Mouse (Mus musculus) forebrain, embryonic 14.5 days (tissue): Measurements from ENCODE around the gene Tpp1. TPM values are rescaled to one million over a fixed set of nuclear protein-coding genes. Genes with fewer than 3 reads are reported as not detected.

ENCODE experiments used
- ATAC-seq: fragments of 200-750 bp; cut with Nextera tagmentation; 2 replicates; pipeline ENCODE4 v1.8.0; 2017; ENCODE audit warnings: mild to moderate bottlenecking, moderate library complexity
- DNase-seq: peaks from one replicate; pipeline ENCODE4 v3.0.0-alpha.2; 2015; ENCODE audit warnings: low spot score
- H3K27ac ChIP-seq: fragments of 300-500 bp; sonication (generic); 2 replicates; pipeline ENCODE4 v1.5.1; 2014; ENCODE audit warnings: low read depth, mild to moderate bottlenecking, control low read depth, low read length, moderate library complexity
- H3K27me3 ChIP-seq: fragments of 300-500 bp; sonication (generic); replicated peaks from 2 replicates; pipeline ENCODE4 v1.6.1; 2014; ENCODE audit warnings: low read length, control low read depth, mixed read lengths; ENCODE audit not compliant: control insufficient read depth, insufficient read depth
- H3K36me3 ChIP-seq: fragments of 300-500 bp; sonication (generic); 2 replicates; pipeline ENCODE4 v1.6.1; 2014; ENCODE audit warnings: low read length, control low read depth; ENCODE audit not compliant: control insufficient read depth, insufficient read depth
- H3K4me1 ChIP-seq: fragments of 300-500 bp; sonication (generic); 2 replicates; pipeline ENCODE4 v1.6.1; 2014; ENCODE audit warnings: antibody characterized with exemption, low read length, control low read depth; ENCODE audit not compliant: control insufficient read depth, insufficient read depth
- H3K4me2 ChIP-seq: fragments of 300-500 bp; sonication (generic); 2 replicates; pipeline ENCODE4 v1.6.1; 2014; ENCODE audit warnings: mild to moderate bottlenecking, control low read depth, low read length
- H3K4me3 ChIP-seq: fragments of 300-500 bp; sonication (generic); 2 replicates; pipeline ENCODE4 v1.5.1; 2014; ENCODE audit warnings: low read depth, low read length, control low read depth
- H3K9ac ChIP-seq: fragments of 300-500 bp; sonication (generic); 2 replicates; pipeline ENCODE4 v1.6.1; 2014; ENCODE audit warnings: mild to moderate bottlenecking, low read length, control low read depth, moderate library complexity
- H3K9me3 ChIP-seq: fragments of 300-500 bp; sonication (generic); replicated peaks from 2 replicates; pipeline ENCODE4 v1.6.1; 2016; ENCODE audit warnings: low read length, control low read depth, mixed read lengths; ENCODE audit not compliant: control insufficient read depth
- WGBS: fragments of 180-500 bp; shearing (Covaris S2); extraction: QIAGEN DNeasy Blood & Tissue Kit; methylation state at CpG from one replicate; pipeline ENCODE4 v1.1.7; 2014; 5-methylcytosine and 5-hydroxymethylcytosine counted together
- polyA plus RNA-seq: library from polyadenylated mRNA; unstranded; fragments of >200 nt; fragmentation: Nextera tagmentation; extraction: Ambion mirVana; gene quantifications from 2 replicates; pipeline ENCODE4 v1.2.1, GENCODE M21; 2014

Gene Tpp1
- polyA plus RNA-seq, 1 experiment from 2014 or later, result 44.3 TPM

DNA sequence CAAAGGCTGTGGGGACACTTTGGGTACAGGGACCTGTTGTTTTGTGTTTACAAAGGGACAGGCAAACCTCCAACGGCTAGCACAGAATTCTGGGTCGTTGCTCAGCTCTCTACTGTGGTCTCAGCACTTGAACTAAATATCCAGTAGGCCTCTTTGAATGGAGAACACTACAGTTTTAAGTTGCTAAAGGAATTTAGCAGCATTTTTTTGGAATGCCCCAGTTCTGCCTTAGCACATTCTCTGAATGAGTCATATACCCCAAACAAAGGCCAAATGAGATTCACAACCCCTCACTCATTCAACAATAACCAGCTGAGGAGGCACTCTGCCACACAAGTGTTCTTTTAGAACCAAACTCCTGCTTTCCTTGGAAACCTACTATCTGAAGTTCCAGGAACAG is 30.1 kb downstream of the Tpp1 start:
- no peaks in the 10 kb centered on the region for H3K27me3 ChIP-seq
- no peak overlapping the region for H3K27ac ChIP-seq
- ATAC-seq (no peak), DNase-seq (no peak)
- H3K36me3 ChIP-seq, result no peaks in the 10 kb centered on the region
- no peak overlapping the region for H3K4me2 ChIP-seq
- H3K4me1 ChIP-seq, result no peaks in the 10 kb centered on the region
- H3K9me3 ChIP-seq, result no peaks in the 10 kb centered on the region
- 63% methylated on average over 2 of the region's 2 CpGs for WGBS
- no peak overlapping the region for H3K4me3 ChIP-seq
- no peak overlapping the region for H3K9ac ChIP-seq

DNA sequence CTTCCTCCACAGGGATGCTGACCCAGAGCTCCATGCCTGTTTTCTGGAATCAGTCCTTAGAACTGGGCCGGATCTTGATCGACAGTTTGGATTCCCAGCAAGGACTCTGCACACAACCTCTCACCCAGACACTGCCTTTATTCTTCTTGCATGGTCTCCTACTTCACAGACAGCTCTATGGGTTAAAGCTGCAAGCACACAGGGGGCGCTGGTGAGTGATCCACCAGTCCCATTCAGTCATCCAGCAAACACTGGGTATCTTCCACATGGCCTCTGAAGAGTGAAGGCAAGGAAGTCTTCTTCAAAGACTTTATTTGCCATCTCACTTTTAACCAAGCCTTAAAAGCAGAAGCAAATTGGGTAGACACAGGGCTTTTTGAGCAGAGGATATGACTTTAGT is 36.7 kb downstream of the Tpp1 start:
- no peak overlapping the region for H3K27ac ChIP-seq
- 64% methylated on average over 3 of the region's 3 CpGs for WGBS
- ATAC-seq (no peak), DNase-seq (no peak)
- no peaks in the 10 kb centered on the region for H3K27me3 ChIP-seq
- no peak overlapping the region for H3K4me3 ChIP-seq
- no peaks in the 10 kb centered on the region for H3K36me3 ChIP-seq
- no peaks in the 10 kb centered on the region for H3K9me3 ChIP-seq
- H3K4me1 ChIP-seq, result no peaks in the 10 kb centered on the region
- no peak overlapping the region for H3K9ac ChIP-seq
- H3K4me2 ChIP-seq, result no peak overlapping the region

DNA sequence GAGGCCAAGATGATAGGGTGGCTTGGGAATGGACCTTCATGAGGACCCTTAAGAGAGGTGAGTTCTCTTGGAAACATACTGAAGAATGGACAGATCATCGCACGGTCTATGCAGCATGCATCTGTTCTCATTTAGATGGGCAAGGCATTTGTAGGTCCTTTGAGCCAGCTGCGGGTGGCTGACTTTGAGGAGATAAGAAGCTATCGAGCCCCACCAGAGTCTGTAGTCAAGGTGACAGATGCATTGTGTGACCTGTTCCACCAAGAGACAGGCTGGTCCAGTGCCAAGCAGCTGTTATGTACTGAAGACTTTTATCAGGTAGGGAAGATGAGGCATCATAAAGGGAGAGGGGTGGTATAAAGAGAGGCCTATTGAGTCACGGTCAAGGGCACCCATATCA is 43.3 kb downstream of the Tpp1 start:
- Histone ChIP-seq H3K4me2 (no peak overlapping the region), H3K4me1 (no peaks in the 10 kb centered on the region), H3K27ac (no peak overlapping the region), H3K9ac (no peak overlapping the region), H3K9me3 (no peaks in the 10 kb centered on the region), H3K4me3 (no peak overlapping the region), H3K36me3 (no peaks in the 10 kb centered on the region), H3K27me3 (no peaks in the 10 kb centered on the region)
- WGBS, result 92% methylated on average over 5 of the region's 5 CpGs
- no peak for ATAC-seq
- DNase-seq, result no peak

DNA sequence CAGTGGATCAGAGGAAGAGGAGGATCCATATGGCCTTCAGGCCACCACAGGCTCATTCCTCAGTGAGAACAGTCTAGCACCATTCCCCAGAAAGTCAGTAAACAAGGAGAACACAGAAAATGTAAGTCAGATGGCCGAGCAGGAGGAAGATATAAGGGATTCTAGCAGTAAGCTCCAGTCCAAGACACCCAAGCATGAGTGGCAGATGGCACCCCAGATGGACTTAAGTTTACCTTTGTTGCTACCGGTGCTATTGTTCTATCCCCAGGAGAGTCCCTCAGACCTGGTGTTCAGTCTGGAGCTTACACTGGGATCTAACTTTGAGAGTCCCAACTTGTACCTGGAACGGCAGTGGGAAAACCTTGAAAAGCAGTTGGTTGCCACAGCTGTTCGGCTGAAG is 48.2 kb downstream of the Tpp1 start:
- Histone ChIP-seq H3K4me1 (no peaks in the 10 kb centered on the region), H3K4me2 (no peak overlapping the region), H3K36me3 (no peaks in the 10 kb centered on the region), H3K27me3 (no peaks in the 10 kb centered on the region), H3K4me3 (no peak overlapping the region), H3K9me3 (no peaks in the 10 kb centered on the region), H3K27ac (no peak overlapping the region), H3K9ac (no peak overlapping the region)
- 89% methylated on average over 4 of the region's 4 CpGs for WGBS
- DNase-seq (no peak), ATAC-seq (no peak)

DNA sequence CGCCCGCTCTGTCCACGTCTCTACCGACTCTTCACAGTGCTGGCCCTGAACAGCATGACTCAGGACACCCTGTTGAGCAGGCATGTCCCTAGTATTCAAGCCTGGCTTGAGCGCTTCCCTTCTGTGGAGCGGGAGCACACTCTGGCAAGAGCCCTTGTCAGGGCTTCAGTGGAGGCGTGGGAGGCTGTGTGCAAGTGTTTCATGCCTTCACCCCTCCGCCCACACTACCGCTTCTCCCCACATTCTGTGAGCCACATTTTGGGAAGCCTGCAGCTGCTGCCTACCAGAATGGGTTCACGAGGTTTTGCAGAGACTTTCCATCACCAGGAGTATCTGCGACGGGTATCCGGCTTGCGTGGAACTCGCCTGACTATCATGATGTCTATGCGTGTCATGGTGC is 48.9 kb downstream of the Tpp1 start:
- Histone ChIP-seq H3K4me2 (no peak overlapping the region), H3K27me3 (no peaks in the 10 kb centered on the region), H3K27ac (no peak overlapping the region), H3K4me3 (no peak overlapping the region), H3K36me3 (no peaks in the 10 kb centered on the region), H3K4me1 (no peaks in the 10 kb centered on the region), H3K9me3 (no peaks in the 10 kb centered on the region), H3K9ac (no peak overlapping the region)
- WGBS, result 84% methylated on average over 16 of the region's 16 CpGs
- DNase-seq (no peak), ATAC-seq (no peak)

Other genes with a start within 250 kb of the Tpp1 start
- 79.9 and 88.5 TPM in 2 replicates for gene Smpd1, start 197.9 kb downstream of the Tpp1 start, polyA plus RNA-seq
- gene Apbb1, start 170.6 kb downstream of the Tpp1 start, polyA plus RNA-seq, result 188 and 228 TPM in 2 replicates
- not detected in 2 replicates for gene Hpx, start 152.1 kb downstream of the Tpp1 start, polyA plus RNA-seq
- gene Trim3, start 118.7 kb downstream of the Tpp1 start, polyA plus RNA-seq, result 41.0 and 52.4 TPM in 2 replicates
- 137 and 144 TPM in 2 replicates for gene Timm10b, start 112.2 kb downstream of the Tpp1 start, polyA plus RNA-seq
- 92.9 and 97.6 TPM in 2 replicates for gene Arfip2, start 111.8 kb downstream of the Tpp1 start, polyA plus RNA-seq
- 17.4 and 25.0 TPM in 2 replicates for gene Gm45799, start 111.7 kb downstream of the Tpp1 start, polyA plus RNA-seq
- gene Dnhd1, start 101.4 kb downstream of the Tpp1 start, polyA plus RNA-seq, result 0.96 and 1.1 TPM in 2 replicates
- gene Ilk, start 15.6 kb downstream of the Tpp1 start, polyA plus RNA-seq, result 207 and 214 TPM in 2 replicates
- gene Rrp8, start 14.8 kb downstream of the Tpp1 start, polyA plus RNA-seq, result 19.3 and 20.3 TPM in 2 replicates
- gene Taf10, start 7.9 kb downstream of the Tpp1 start, polyA plus RNA-seq, result 116 and 164 TPM in 2 replicates
- gene Dchs1, start 35.4 kb upstream of the Tpp1 start, polyA plus RNA-seq, result 18.3 and 21.7 TPM in 2 replicates
- gene Mrpl17, start 58.9 kb upstream of the Tpp1 start, polyA plus RNA-seq, result 182 and 221 TPM in 2 replicates
- 0.08 TPM in 1 of 2 replicates, not detected in the other for gene Gm4070, start 201.7 kb upstream of the Tpp1 start, polyA plus RNA-seq